Mouse (Mus musculus) myocyte (in vitro differentiated cells): ENCODE data around the gene Adipor1. TPM values are rescaled to one million over a fixed set of nuclear protein-coding genes. Genes with fewer than 3 reads are reported as not detected.

ENCODE experiments used
- H3K27me3 ChIP-seq: one replicate; pipeline ENCODE4 v1.6.1; 2011; ENCODE audit not compliant: control insufficient read depth, insufficient read depth, insufficient read length
- H3K36me3 ChIP-seq: one replicate; pipeline ENCODE4 v1.6.1; 2011; ENCODE audit not compliant: control insufficient read depth, insufficient read depth
- H3K4me2 ChIP-seq: one replicate; pipeline ENCODE4 v1.6.1; 2011; ENCODE audit warnings: low read depth, control low read depth
- H3K4me3 ChIP-seq: one replicate; pipeline ENCODE4 v1.5.1; 2011; ENCODE audit warnings: mild to moderate bottlenecking, control low read depth, moderate library complexity
- H3K79me2 ChIP-seq: one replicate; pipeline ENCODE4 v1.6.1; 2011; ENCODE audit not compliant: control insufficient read depth, insufficient read depth
- H3ac ChIP-seq: one replicate; pipeline ENCODE4 v1.6.1; 2011; ENCODE audit not compliant: control insufficient read depth, insufficient read length
- CEBPB ChIP-seq: IDR thresholded peaks from 2 replicates; pipeline ENCODE4 v1.6.1; 2011; ENCODE audit warnings: mild to moderate bottlenecking, moderate library complexity; ENCODE audit not compliant: poor library complexity, insufficient read depth, severe bottlenecking
- E2F4 ChIP-seq: IDR thresholded peaks from one replicate; pipeline ENCODE4 v1.6.1; 2011; ENCODE audit warnings: mild to moderate bottlenecking, control low read depth, moderate library complexity; ENCODE audit not compliant: insufficient read depth
- MAX ChIP-seq: IDR thresholded peaks from one replicate; pipeline ENCODE4 v1.6.1; 2011; ENCODE audit warnings: low read depth, mild to moderate bottlenecking, control low read depth
- MYOD1 ChIP-seq, 3 experiments: IDR thresholded peaks; one replicate each; pipeline ENCODE4 v1.6.1; 2011; ENCODE audit warnings: control low read depth in 2 of 3, low read depth in 2 of 3, mild to moderate bottlenecking in 2 of 3, moderate library complexity in 1 of 3; ENCODE audit not compliant: insufficient read length in 2 of 3, control insufficient read depth in 1 of 3
- MYOG ChIP-seq, 3 experiments: IDR thresholded peaks; one replicate each; pipeline ENCODE4 v1.6.1; 2011; ENCODE audit warnings: control low read depth in 2 of 3, low read depth in 2 of 3, mild to moderate bottlenecking in 2 of 3; ENCODE audit not compliant: insufficient read length in 2 of 3, control insufficient read depth in 1 of 3, insufficient read depth in 1 of 3
- POLR2A ChIP-seq: IDR thresholded peaks from one replicate; pipeline ENCODE4 v1.6.1; 2011; ENCODE audit warnings: low read depth, mild to moderate bottlenecking, control low read depth, moderate library complexity; ENCODE audit not compliant: insufficient read length
- POLR2AphosphoS2 ChIP-seq: IDR thresholded peaks from one replicate; pipeline ENCODE4 v1.6.1; 2011; ENCODE audit warnings: low read depth, control low read depth; ENCODE audit not compliant: insufficient read length
- REST ChIP-seq: IDR thresholded peaks from one replicate; pipeline ENCODE4 v1.6.1; 2011; ENCODE audit warnings: mild to moderate bottlenecking, control low read depth, moderate library complexity; ENCODE audit not compliant: insufficient read depth, insufficient read length
- SRF ChIP-seq: IDR thresholded peaks from one replicate; pipeline ENCODE4 v1.6.1; 2011; ENCODE audit warnings: low read depth; ENCODE audit not compliant: control insufficient read depth, insufficient read length
- TCF12 ChIP-seq: IDR thresholded peaks from one replicate; pipeline ENCODE4 v1.6.1; 2011; ENCODE audit warnings: mild to moderate bottlenecking, control low read depth; ENCODE audit not compliant: poor library complexity, insufficient read depth, severe bottlenecking
- TCF3 ChIP-seq: IDR thresholded peaks from one replicate; pipeline ENCODE4 v1.6.1; 2011; ENCODE audit warnings: low read depth, control low read depth; ENCODE audit not compliant: insufficient read length
- USF1 ChIP-seq: IDR thresholded peaks from one replicate; pipeline ENCODE4 v1.6.1; 2011; ENCODE audit warnings: low read depth, mild to moderate bottlenecking, control low read depth, moderate library complexity
- polyA plus RNA-seq: library from polyadenylated mRNA; unstranded; fragments of >200 nt; fragmentation: generic; extraction: Trizol; gene quantifications from one replicate; pipeline ENCODE4 v1.2.1, GENCODE M21; 2012; ENCODE audit warnings: missing spikeins

Gene Adipor1
- polyA plus RNA-seq, 1 experiment, result 87.9 TPM

- Histone ChIP-seq H3K36me3 (no peaks in the 10 kb centered on the region), H3K79me2 (no peaks in the 10 kb centered on the region)
Observed at GRCm38 (mm10) chr1:134381795-134382625, 33.2 kb upstream of the Adipor1 start.

GRCm38 (mm10) chr1:134384581-134384980 lies 30.6 kb upstream of the Adipor1 start:
- TF ChIP-seq MAX (no peak), REST (no peak), POLR2A (no peak), MYOG (IDR thresholded peaks at IDR 0.05; ENCODE audit: control insufficient read depth in 1 of 3, insufficient read depth in 1 of 3, insufficient read length in 2 of 3, low read depth in 2 of 3) (no peak), USF1 (no peak), TCF3 (no peak), TCF12 (no peak), SRF (no peak), E2F4 (no peak), MYOD1 (IDR thresholded peaks at IDR 0.05; ENCODE audit: control insufficient read depth in 1 of 3, insufficient read length in 2 of 3, low read depth in 2 of 3) (no peak), CEBPB (no peak), POLR2AphosphoS2 (no peak)
- Histone ChIP-seq H3ac (no peak overlapping the region), H3K36me3 (no peaks in the 10 kb centered on the region), H3K4me2 (no peak overlapping the region), H3K27me3 (peaks cover 15% of the 10 kb centered on the region), H3K79me2 (no peaks in the 10 kb centered on the region), H3K4me3 (no peak overlapping the region)

More at GRCm38 (mm10) chr1:134381795-134382625, 33.2 kb upstream of the Adipor1 start:
- Histone ChIP-seq H3ac (no peak overlapping the region), H3K4me2 (no peak overlapping the region), H3K4me3 (no peak overlapping the region), H3K27me3 (peaks cover under 1% of the 10 kb centered on the region)
- TF ChIP-seq USF1 (no peak), CEBPB (no peak), TCF3 (no peak), POLR2AphosphoS2 (no peak), MYOG (IDR thresholded peaks at IDR 0.05; ENCODE audit: control insufficient read depth in 1 of 3, insufficient read depth in 1 of 3, insufficient read length in 2 of 3, low read depth in 2 of 3) (no peak), TCF12 (no peak), POLR2A (no peak), MYOD1 (IDR thresholded peaks at IDR 0.05; ENCODE audit: control insufficient read depth in 1 of 3, insufficient read length in 2 of 3, low read depth in 2 of 3) (no peak), SRF (no peak), E2F4 (no peak), MAX (no peak), REST (no peak)

- no peaks in the 10 kb centered on the region for H3K79me2 ChIP-seq
- no peaks in the 10 kb centered on the region for H3K36me3 ChIP-seq
- H3K4me3 ChIP-seq, result no peak overlapping the region
- H3ac ChIP-seq, result no peak overlapping the region
- peaks cover 15% of the 10 kb centered on the region for H3K27me3 ChIP-seq
- no peak overlapping the region for H3K4me2 ChIP-seq
- no peak for TF ChIP-seq POLR2AphosphoS2
Observed at GRCm38 (mm10) chr1:134385176-134385575, 30.0 kb upstream of the Adipor1 start.

- Histone ChIP-seq H3ac (no peak within 1 kb of the TSS), H3K4me3 (no peak within 1 kb of the TSS), H3K79me2 (no peaks in the 10 kb centered on the region), H3K27me3 (peaks cover 17% of the 10 kb centered on the region), H3K36me3 (no peaks in the 10 kb centered on the region), H3K4me2 (no peak within 1 kb of the TSS)
- TF ChIP-seq E2F4, result no peak
- no peak for TF ChIP-seq MYOD1 (IDR thresholded peaks at IDR 0.05; ENCODE audit: control insufficient read depth in 1 of 3, insufficient read length in 2 of 3, low read depth in 2 of 3)
- TF ChIP-seq CEBPB, result no peak
- TF ChIP-seq USF1, result no peak
- TF ChIP-seq SRF, result no peak
- TF ChIP-seq TCF12, result no peak
- no peak for TF ChIP-seq MAX
- TF ChIP-seq POLR2AphosphoS2, result no peak
- no peak for TF ChIP-seq TCF3
- no peak for TF ChIP-seq MYOG (IDR thresholded peaks at IDR 0.05; ENCODE audit: control insufficient read depth in 1 of 3, insufficient read depth in 1 of 3, insufficient read length in 2 of 3, low read depth in 2 of 3)
- TF ChIP-seq REST, result no peak
- no peak for TF ChIP-seq POLR2A
Observed at GRCm38 (mm10) chr1:134385666-134386065, 29.5 kb upstream of the Adipor1 start, which contains the start of gene 4933406M09Rik. 4933406M09Rik (plus strand) TSS chr1:134385940.
